Mouse (Mus musculus) forebrain, embryonic 13.5 days (tissue): ENCODE measurements around the gene Layn. TPM values are rescaled to one million over a fixed set of nuclear protein-coding genes. Genes with fewer than 3 reads are reported as not detected.

Experiments used
- ATAC-seq: fragments of 200-750 bp; cut with Nextera tagmentation; 2 replicates; pipeline ENCODE4 v1.8.0; 2017
- H3K27ac ChIP-seq: fragments of 300-500 bp; sonication (generic); 2 replicates; pipeline ENCODE4 v1.5.1; 2015; ENCODE audit warnings: inconsistent platforms, mild to moderate bottlenecking, moderate library complexity
- H3K27me3 ChIP-seq: fragments of 300-500 bp; sonication (generic); 2 replicates; pipeline ENCODE4 v1.6.1; 2015; ENCODE audit warnings: mild to moderate bottlenecking, inconsistent platforms
- H3K36me3 ChIP-seq: fragments of 300-500 bp; sonication (generic); 2 replicates; pipeline ENCODE4 v1.6.1; 2015; ENCODE audit warnings: mild to moderate bottlenecking, inconsistent platforms; ENCODE audit not compliant: poor library complexity, severe bottlenecking
- H3K4me1 ChIP-seq: fragments of 300-500 bp; sonication (generic); 2 replicates; pipeline ENCODE4 v1.6.1; 2015; ENCODE audit warnings: inconsistent platforms
- H3K4me2 ChIP-seq: fragments of 300-500 bp; sonication (generic); 2 replicates; pipeline ENCODE4 v1.6.1; 2015; ENCODE audit warnings: inconsistent platforms, mild to moderate bottlenecking, moderate library complexity
- H3K4me3 ChIP-seq: fragments of 300-500 bp; sonication (generic); 2 replicates; pipeline ENCODE4 v1.5.1; 2015; ENCODE audit warnings: mild to moderate bottlenecking, inconsistent platforms
- H3K9ac ChIP-seq: fragments of 300-500 bp; sonication (generic); 2 replicates; pipeline ENCODE4 v1.6.1; 2015; ENCODE audit warnings: mild to moderate bottlenecking, inconsistent platforms
- H3K9me3 ChIP-seq: fragments of 300-500 bp; sonication (generic); replicated peaks from 2 replicates; pipeline ENCODE4 v1.6.1; 2016; ENCODE audit warnings: inconsistent platforms
- WGBS: fragments of 180-500 bp; shearing (Covaris S2); methylation state at CpG from one replicate; pipeline ENCODE4 v1.1.7; 2015; 5-methylcytosine and 5-hydroxymethylcytosine counted together
- polyA plus RNA-seq: library from polyadenylated mRNA; unstranded; fragments of >200 nt; fragmentation: Nextera tagmentation; extraction: Ambion mirVana; gene quantifications from 2 replicates; pipeline ENCODE4 v1.2.1, GENCODE M21; 2015

Layn gene
- polyA plus RNA-seq = 0.73 and 1.2 TPM in 2 replicates

- Histone ChIP-seq H3K4me1 (peaks cover 23% of the 10 kb centered on the region), H3K9me3 (no peaks in the 10 kb centered on the region), H3K4me3 (peak within 1 kb of the TSS; percentile 42), H3K27ac (no peak within 1 kb of the TSS), H3K36me3 (no peaks in the 10 kb centered on the region), H3K27me3 (no peaks in the 10 kb centered on the region), H3K9ac (peak within 1 kb of the TSS; percentile 62), H3K4me2 (peak within 1 kb of the TSS; percentile 80)
- WGBS = 1% methylated on average over 14 of the region's 14 CpGs
- ATAC-seq = peak; percentile 90
These were observed at the start of gene Layn for GRCm38 (mm10) chr9:51076979-51077315. Gene Layn (minus strand): TSS chr9:51077094.

DNA sequence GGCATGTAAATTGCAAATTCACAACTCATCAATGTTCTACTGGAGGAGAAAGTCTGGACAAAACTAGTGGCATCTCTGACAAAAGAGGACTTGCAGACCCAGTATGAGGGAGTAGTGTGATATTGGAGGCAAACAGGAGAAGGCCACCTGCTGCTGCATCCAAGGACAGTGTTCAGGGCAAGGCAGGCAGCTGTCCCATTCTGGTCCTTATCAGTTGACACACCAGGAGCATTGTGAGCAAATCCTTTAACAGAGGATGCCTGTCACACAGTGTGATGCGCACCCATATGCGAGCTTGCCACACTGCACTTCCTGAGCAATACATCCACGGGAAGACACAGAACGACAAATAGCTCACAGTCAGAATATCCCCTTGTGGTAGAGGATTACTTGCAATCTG, 37.9 kb upstream of the Layn start:
- Histone ChIP-seq H3K4me1 (no peaks in the 10 kb centered on the region), H3K9me3 (no peaks in the 10 kb centered on the region), H3K27me3 (no peaks in the 10 kb centered on the region), H3K4me3 (no peak overlapping the region), H3K4me2 (no peak overlapping the region), H3K9ac (no peak overlapping the region), H3K27ac (no peak overlapping the region), H3K36me3 (no peaks in the 10 kb centered on the region)
- no peak for ATAC-seq
- WGBS = 83% methylated on average over 4 of the region's 4 CpGs

- Histone ChIP-seq H3K27ac (no peak overlapping the region), H3K9ac (no peak overlapping the region), H3K4me3 (no peak overlapping the region), H3K9me3 (no peaks in the 10 kb centered on the region), H3K27me3 (peaks cover 20% of the 10 kb centered on the region), H3K4me1 (peaks cover 18% of the 10 kb centered on the region), H3K36me3 (no peaks in the 10 kb centered on the region), H3K4me2 (no peak overlapping the region)
- 82% methylated on average over 2 of the region's 2 CpGs for WGBS
- ATAC-seq = no peak
These were observed 28.9 kb upstream of the Layn start for GRCm38 (mm10) chr9:51105751-51106150.

DNA sequence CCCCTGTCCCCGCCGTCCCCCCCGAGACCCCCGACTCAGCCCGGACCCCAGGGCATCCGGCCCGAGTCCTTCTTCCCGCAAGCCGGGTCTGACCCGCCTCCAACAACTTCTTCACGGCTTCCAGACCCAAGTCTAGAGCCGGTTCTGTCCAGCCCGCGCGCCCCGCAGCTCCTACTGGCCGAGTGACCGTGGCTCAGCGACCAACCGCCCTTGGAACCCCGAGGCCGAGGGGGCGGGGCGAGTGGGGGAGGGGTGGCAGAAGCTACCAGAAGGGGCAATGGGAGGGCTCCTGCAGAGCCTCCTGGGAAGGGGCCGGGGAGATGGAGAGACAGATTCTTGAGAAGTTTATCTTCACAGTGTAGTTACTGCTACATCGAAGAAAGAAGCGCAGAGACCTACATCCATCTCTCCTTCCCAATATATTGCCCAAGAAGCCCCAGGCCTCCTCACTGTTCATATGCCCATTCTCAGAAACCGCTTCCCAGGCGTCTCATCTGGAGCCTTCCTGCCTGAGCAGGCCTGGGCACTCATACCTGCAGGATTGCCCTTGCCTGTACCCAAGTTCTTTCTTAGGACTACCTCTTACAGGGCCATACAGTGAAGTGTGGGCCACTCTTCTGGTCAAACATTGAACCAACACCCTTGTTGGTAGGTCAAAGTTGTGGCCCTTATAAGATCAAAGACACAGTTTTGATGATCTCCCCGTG, 27.1 kb upstream of the Layn start:
- Histone ChIP-seq H3K9ac (peak overlapping the region; percentile 73), H3K4me2 (peak overlapping the region; percentile 100), H3K27ac (no peak overlapping the region), H3K4me1 (peaks cover 18% of the 10 kb centered on the region), H3K9me3 (no peaks in the 10 kb centered on the region), H3K4me3 (peak overlapping the region; percentile 55), H3K36me3 (no peaks in the 10 kb centered on the region), H3K27me3 (peaks cover 27% of the 10 kb centered on the region)
- WGBS = 11% methylated on average over 30 of the region's 30 CpGs
- peak; percentile 69 for ATAC-seq

DNA sequence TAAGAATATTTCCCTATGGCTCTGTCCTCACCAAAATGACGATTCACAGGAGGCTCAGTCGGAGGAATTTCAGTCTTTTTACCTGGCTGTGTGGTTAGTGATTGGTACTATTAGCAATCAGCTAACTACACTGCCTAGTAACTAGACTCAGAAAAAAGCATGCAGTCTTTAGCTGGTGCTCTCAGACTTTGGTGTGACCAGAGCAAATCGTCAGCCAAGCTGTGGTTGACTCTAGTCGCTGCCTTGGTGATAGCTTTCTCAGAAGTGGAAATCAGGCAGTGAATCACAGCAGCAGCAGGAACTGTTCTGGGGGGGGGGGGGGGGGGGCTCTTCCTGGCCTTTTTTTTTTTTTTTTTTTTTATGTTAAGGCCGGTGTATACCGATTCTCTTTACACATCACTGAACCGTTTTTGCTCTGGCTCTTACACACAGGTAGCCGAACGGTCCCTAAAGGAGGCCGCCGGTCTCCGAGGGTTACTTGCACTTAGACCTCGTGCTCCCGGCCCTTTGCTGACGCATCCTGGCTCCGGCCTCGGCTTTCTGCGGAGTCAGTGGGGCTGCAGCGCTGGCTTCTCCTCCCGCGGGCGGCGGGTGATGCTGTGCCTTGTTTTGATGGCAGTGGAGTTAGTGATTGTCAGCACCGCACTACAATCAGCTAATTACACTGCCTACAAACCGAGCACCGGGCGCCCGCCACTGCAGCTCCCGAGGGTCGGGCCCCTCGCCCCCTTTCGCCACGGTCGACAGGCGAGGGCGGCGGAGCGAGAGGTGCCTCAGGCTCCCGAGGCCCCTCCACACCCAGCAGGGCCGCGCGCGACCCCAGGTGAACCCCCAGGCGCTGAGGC, 26.3 kb upstream of the Layn start:
- H3K9me3 ChIP-seq = no peaks in the 10 kb centered on the region
- H3K4me2 ChIP-seq = peak overlapping the region; percentile 100
- H3K9ac ChIP-seq = peak overlapping the region; percentile 73
- no peak overlapping the region for H3K27ac ChIP-seq
- H3K4me1 ChIP-seq = peaks cover 18% of the 10 kb centered on the region
- peak; percentile 82 for ATAC-seq
- H3K4me3 ChIP-seq = peak overlapping the region; percentile 55
- H3K36me3 ChIP-seq = no peaks in the 10 kb centered on the region
- WGBS = 2% methylated on average over 43 of the region's 44 CpGs
- peaks cover 27% of the 10 kb centered on the region for H3K27me3 ChIP-seq

DNA sequence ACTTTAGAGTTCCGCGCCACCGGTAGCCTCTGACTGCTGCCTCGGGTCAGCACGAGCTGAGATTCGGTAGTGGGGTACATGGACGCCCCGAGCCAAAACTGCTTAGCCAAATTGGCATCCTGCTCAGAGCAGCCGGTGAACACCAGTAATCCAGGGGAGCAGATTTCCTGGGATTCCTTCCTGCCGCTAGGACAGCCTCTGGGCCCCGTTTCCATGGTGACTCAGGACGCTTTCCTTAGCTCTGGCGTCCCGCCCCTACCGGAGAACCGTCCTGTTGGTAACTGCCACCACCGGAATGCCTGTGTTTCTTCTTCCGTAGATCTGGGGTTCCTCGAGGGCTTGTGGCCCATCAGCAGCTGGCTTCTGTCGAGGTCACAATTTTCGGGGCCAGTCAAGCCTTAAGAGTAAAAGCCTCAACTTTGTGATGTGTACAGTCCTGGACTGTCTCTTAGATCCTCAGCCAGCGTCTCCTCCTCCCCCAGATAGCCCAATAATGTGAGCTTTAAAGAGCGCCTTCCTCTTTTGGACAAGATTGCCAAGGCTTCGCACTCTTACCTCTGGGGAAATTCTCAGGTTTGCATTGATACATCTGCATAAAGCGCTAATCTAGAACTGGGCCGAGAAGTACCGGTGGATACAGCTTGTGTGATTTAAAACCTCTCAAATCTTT, 25.0 kb upstream of the Layn start, which contains the start of gene 4833427G06Rik:
4833427G06Rik (minus strand) TSS at position 323 of the 670 bp plus-strand sequence.
- WGBS = 8% methylated on average over 27 of the region's 27 CpGs
- peaks cover 27% of the 10 kb centered on the region for H3K27me3 ChIP-seq
- H3K9ac ChIP-seq = peak within 1 kb of the TSS; percentile 22; the same call in 1 of the 2 replicates
- H3K4me3 ChIP-seq = peak within 1 kb of the TSS; percentile 55
- peak; percentile 65; the same call in 1 of the 2 replicates for ATAC-seq
- no peaks in the 10 kb centered on the region for H3K9me3 ChIP-seq
- H3K4me1 ChIP-seq = peaks cover 18% of the 10 kb centered on the region
- H3K27ac ChIP-seq = no peak within 1 kb of the TSS
- H3K4me2 ChIP-seq = peak within 1 kb of the TSS; percentile 100
- H3K36me3 ChIP-seq = no peaks in the 10 kb centered on the region

DNA sequence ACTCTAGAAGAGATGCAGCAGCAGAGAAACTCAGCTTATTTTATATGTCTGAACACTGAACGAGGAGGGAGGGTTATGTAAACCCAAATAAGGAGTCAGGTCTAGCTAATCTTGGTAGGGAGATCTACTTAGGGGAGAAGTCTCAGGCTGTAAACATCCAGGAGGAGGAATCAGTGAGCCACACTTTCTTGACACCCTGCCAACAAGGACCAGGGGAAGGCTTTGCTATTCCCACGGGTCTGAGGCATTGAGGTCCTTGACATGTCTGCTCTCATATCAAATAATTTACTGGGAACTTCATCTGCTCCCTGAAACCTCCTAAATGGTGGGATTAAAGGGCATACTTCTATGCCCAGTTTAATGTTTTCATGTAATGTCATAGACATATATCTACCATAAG, 19.4 kb upstream of the Layn start:
- Histone ChIP-seq H3K4me1 (no peaks in the 10 kb centered on the region), H3K27ac (no peak overlapping the region), H3K4me2 (no peak overlapping the region), H3K9ac (no peak overlapping the region), H3K27me3 (0 out of 2 replicates have a peak, but pooled peaks cover 7% of the 10 kb centered on the region), H3K9me3 (no peaks in the 10 kb centered on the region), H3K36me3 (no peaks in the 10 kb centered on the region), H3K4me3 (no peak overlapping the region)
- no peak for ATAC-seq
- 48% methylated on average over 2 of the region's 2 CpGs for WGBS

GRCm38 (mm10) chr9:51093697-51094096, 16.8 kb upstream of the Layn start:
- Histone ChIP-seq H3K27ac (no peak overlapping the region), H3K27me3 (no peaks in the 10 kb centered on the region), H3K9me3 (no peaks in the 10 kb centered on the region), H3K9ac (no peak overlapping the region), H3K4me2 (no peak overlapping the region), H3K4me1 (no peaks in the 10 kb centered on the region), H3K36me3 (no peaks in the 10 kb centered on the region), H3K4me3 (no peak overlapping the region)
- 84% methylated on average over 5 of the region's 5 CpGs for WGBS
- ATAC-seq = no peak

- Histone ChIP-seq H3K9me3 (no peaks in the 10 kb centered on the region), H3K4me2 (no peak overlapping the region), H3K27me3 (no peaks in the 10 kb centered on the region), H3K4me1 (peaks cover 9% of the 10 kb centered on the region), H3K9ac (no peak overlapping the region), H3K27ac (no peak overlapping the region), H3K4me3 (no peak overlapping the region), H3K36me3 (no peaks in the 10 kb centered on the region)
- 87% methylated on average over 5 of the region's 5 CpGs for WGBS
- ATAC-seq = no peak
These were observed 4.7 kb upstream of the Layn start for GRCm38 (mm10) chr9:51081614-51082013.

DNA sequence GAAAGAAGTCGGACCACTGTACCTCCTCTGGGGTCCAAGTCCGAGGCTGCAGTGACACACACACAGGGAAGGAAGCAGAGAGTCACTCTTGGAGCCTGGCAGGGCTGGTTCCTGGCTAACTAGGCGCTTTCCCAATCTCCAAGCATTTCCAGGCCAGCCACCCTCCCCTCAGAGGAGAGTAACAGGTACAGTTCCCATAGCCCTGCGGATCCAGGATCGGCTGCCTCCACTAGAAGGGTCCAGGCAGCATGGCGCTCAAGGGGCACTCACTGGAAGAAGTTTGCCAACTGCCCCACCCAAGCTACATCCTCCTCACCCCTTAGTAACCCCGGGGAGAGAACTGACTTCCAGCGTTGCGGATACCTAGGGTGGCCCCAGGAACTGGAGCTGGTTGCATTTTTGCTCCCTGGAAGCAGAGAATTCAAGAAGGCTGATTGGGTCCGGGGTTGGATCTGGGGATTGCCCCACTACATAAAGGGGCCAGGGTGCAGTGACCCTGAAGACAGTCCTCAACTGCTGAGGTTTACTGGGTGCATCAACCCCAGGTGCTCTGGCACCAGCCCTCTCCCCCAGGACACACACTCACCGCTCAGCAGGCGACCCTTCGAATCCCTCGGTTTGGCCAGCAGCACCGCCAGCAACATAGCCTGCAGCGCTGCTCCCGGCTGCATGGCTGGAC, 455 bp downstream of the Layn start:
- H3K27ac ChIP-seq = no peak overlapping the region
- peak overlapping the region; percentile 62 for H3K9ac ChIP-seq
- H3K4me1 ChIP-seq = peaks cover 23% of the 10 kb centered on the region
- H3K27me3 ChIP-seq = no peaks in the 10 kb centered on the region
- ATAC-seq = peak; percentile 43
- WGBS = under 1% methylated on average over 17 of the region's 17 CpGs
- H3K4me2 ChIP-seq = peak overlapping the region; percentile 80
- H3K36me3 ChIP-seq = no peaks in the 10 kb centered on the region
- H3K4me3 ChIP-seq = peak overlapping the region; percentile 42
- H3K9me3 ChIP-seq = no peaks in the 10 kb centered on the region

- H3K27ac ChIP-seq = peak overlapping the region; percentile 25; the same call in 1 of the 2 replicates
- WGBS = 18% methylated on average over 3 of the region's 3 CpGs
These were observed 1.1 kb downstream of the Layn start for GRCm38 (mm10) chr9:51075780-51076179.

More at GRCm38 (mm10) chr9:51075780-51076179, 1.1 kb downstream of the Layn start:
- Histone ChIP-seq H3K36me3 (no peaks in the 10 kb centered on the region), H3K9me3 (no peaks in the 10 kb centered on the region), H3K4me2 (peak overlapping the region; percentile 80), H3K4me3 (peak overlapping the region; percentile 42; the same call in 1 of the 2 replicates), H3K9ac (no peak overlapping the region), H3K27me3 (no peaks in the 10 kb centered on the region), H3K4me1 (peaks cover 23% of the 10 kb centered on the region)
- ATAC-seq = peak; percentile 75; the same call in 1 of the 2 replicates
